Mouse (Mus musculus) G1E (cell line): ENCODE data around the gene Nsg2. TPM values are rescaled to one million over a fixed set of nuclear protein-coding genes. Genes with fewer than 3 reads are reported as not detected.
"Not testable (repeated sequence)": the region's sequence is repeated elsewhere in the genome, so short reads cannot be mapped to it uniquely, and the experiment has no call there.

Experiments used
- ATAC-seq: 2 replicates; pipeline ENCODE4 v1.8.0; 2016; ENCODE audit warnings: mild to moderate bottlenecking; ENCODE audit not compliant: insufficient number of reproducible peaks, poor library complexity, low FRiP score, severe bottlenecking; ENCODE audit errors: extremely low read depth
- DNase-seq: peaks from one replicate; pipeline ENCODE4 v3.0.0; 2012; ENCODE audit warnings: low spot score
- H3K27me3 ChIP-seq: 2 replicates; pipeline ENCODE4 v1.6.1; 2012; ENCODE audit warnings: mild to moderate bottlenecking, low read length, inconsistent platforms; ENCODE audit not compliant: insufficient read depth
- H3K36me3 ChIP-seq: replicated peaks from 2 replicates; pipeline ENCODE3; 2012; ENCODE audit warnings: mild to moderate bottlenecking, inconsistent platforms
- H3K4me1 ChIP-seq: 2 replicates; pipeline ENCODE4 v1.6.1; 2012; ENCODE audit warnings: low read depth, low read length, inconsistent platforms, mixed read lengths; ENCODE audit not compliant: insufficient read depth
- H3K4me3 ChIP-seq: 2 replicates; pipeline ENCODE4 v1.5.1; 2012; ENCODE audit warnings: low read depth, mild to moderate bottlenecking, inconsistent platforms, low read length, moderate library complexity, mixed read lengths
- H3K9me3 ChIP-seq: replicated peaks from 2 replicates; pipeline ENCODE4 v1.6.1; 2012; ENCODE audit warnings: inconsistent platforms
- CTCF ChIP-seq: IDR thresholded peaks from 2 replicates; pipeline ENCODE4 v1.5.1; 2012; ENCODE audit warnings: low read depth, low read length, inconsistent platforms, mixed read lengths
- GATA1 ChIP-seq: IDR thresholded peaks from 2 replicates; pipeline ENCODE4 v1.6.1; 2012; ENCODE audit warnings: borderline replicate concordance, low read length, inconsistent platforms, mixed read lengths
- GATA2 ChIP-seq: IDR thresholded peaks from 2 replicates; pipeline ENCODE4 v1.6.1; 2012; ENCODE audit warnings: low read depth, low read length, inconsistent platforms, borderline replicate concordance
- POLR2AphosphoS5 ChIP-seq: IDR thresholded peaks from 2 replicates; pipeline ENCODE4 v1.6.1; 2012; ENCODE audit warnings: low read depth, low read length, inconsistent platforms; ENCODE audit not compliant: insufficient replicate concordance
- TAL1 ChIP-seq: conservative IDR thresholded peaks from 2 replicates; pipeline ENCODE4 v1.6.1; 2012; ENCODE audit warnings: low read depth, low read length, inconsistent platforms, mixed read lengths
- polyA plus RNA-seq: library from polyadenylated mRNA; stranded (reverse); fragments of >175 nt; gene quantifications from 2 replicates; pipeline ENCODE4 v1.2.3, GENCODE M21; 2012
- total RNA-seq, 2 experiments: library from RNA; stranded (forward) in 1 of 2; stranded (reverse) in 1 of 2; fragments of 200-1000 nt in 1 of 2; fragments of >200 nt in 1 of 2; fragmentation: Nextera tagmentation in 1 of 2; gene quantifications; 2 replicates each; pipeline ENCODE4 v1.2.3; 2014 to 2017

Gene Nsg2
- total and polyA plus RNA-seq, 3 experiments, result 0.49 TPM; not detected in 2

DNA sequence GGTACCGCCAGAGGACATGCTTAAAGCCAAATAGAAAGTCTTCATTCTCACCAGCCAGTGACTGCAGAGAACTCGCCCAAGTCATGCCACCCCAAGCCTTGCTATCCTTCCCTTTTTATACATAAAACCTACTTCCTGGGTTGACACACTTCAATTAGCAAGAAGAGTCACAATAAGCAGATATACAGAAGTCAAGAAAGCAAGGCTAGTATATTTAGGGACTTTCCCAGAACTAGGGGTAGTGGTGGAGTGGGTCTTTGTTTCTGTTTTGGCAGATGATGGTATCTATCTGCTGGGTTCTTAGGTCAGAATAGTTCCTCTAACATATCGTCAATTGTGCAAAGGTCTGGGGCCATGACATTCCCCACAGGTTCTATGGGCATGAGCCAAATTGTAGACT, 7.7 kb upstream of the Nsg2 start:
- Histone ChIP-seq H3K27me3 (no peaks in the 10 kb centered on the region; the same call in 1 of the 2 replicates), H3K4me3 (no peak overlapping the region), H3K4me1 (no peaks in the 10 kb centered on the region), H3K9me3 (no peaks in the 10 kb centered on the region), H3K36me3 (no peaks in the 10 kb centered on the region)
- DNase-seq (no peak), ATAC-seq (no peak)
- TF ChIP-seq GATA1, result no peak
- TF ChIP-seq POLR2AphosphoS5, result no peak
- TF ChIP-seq GATA2, result no peak
- TF ChIP-seq CTCF, result no peak
- TF ChIP-seq TAL1, result no peak

DNA sequence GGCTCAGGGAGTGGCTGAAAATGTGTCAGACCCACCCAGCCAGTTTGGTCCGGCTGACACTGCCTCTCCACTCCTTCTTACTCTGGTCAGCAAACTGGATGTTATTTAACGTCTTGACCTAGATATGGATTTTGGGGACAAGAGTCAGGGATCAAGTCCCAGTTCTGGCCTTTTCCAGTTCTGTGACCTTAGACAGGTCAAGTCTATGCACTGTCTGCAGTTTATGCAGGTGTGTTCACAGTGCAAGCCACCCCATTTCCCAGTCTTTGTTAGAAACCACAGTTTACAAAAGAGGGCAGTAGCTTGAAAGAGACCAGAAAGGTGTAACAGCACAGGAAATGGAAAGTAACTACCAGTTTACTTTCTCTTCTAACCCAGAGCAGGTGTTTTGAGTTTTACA, 547 bp upstream of the Nsg2 start:
- no peaks in the 10 kb centered on the region for H3K9me3 ChIP-seq
- ATAC-seq (no peak), DNase-seq (no peak)
- H3K27me3 ChIP-seq, result peaks cover 7% of the 10 kb centered on the region; the same call in 1 of the 2 replicates
- H3K4me1 ChIP-seq, result no peaks in the 10 kb centered on the region
- no peak overlapping the region for H3K4me3 ChIP-seq
- no peak for TF ChIP-seq CTCF
- TF ChIP-seq TAL1, result no peak
- TF ChIP-seq POLR2AphosphoS5, result no peak
- no peak for TF ChIP-seq GATA1
- no peak for TF ChIP-seq GATA2
- no peaks in the 10 kb centered on the region for H3K36me3 ChIP-seq

DNA sequence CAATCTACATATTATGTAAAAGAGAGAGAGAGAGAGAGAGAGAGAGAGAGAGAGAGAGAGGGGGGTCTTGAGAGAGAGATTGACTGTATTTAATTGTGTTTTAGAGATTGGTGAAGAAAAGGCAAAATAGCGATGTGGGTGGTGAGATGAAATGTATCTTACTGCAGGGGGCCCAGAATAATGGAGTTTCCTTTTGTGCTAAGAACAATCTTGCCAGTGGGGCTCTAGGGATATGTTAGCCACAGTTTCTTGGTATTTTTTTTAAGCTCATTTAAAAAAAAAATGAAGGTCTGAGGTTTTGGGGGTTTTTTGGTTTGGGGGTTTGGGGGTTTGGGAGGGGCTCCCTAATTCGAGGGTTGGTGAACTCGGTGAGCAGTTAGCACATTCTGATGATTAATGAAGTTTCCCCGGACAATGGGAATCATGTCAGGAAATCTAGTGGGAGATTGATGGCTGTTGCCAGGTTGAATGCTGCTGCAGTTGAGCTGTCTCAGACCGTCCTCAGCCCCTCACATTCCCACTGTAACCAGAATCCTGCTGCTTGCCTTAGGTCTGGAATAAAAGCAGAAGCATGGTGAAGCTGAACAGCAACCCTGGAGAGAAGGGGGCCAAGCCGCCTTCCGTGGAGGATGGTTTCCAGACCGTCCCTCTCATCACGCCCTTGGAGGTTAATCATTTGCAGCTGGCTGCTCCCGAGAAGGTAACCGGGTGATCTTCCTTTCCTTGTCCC, 1.1 kb downstream of the Nsg2 start:
- DNase-seq (no peak), ATAC-seq (no peak)
- Histone ChIP-seq H3K27me3 (peaks cover 9% of the 10 kb centered on the region), H3K9me3 (no peaks in the 10 kb centered on the region), H3K4me3 (no peak overlapping the region), H3K4me1 (no peaks in the 10 kb centered on the region), H3K36me3 (no peaks in the 10 kb centered on the region)
- TF ChIP-seq CTCF, result no peak
- no peak for TF ChIP-seq GATA1
- TF ChIP-seq GATA2, result no peak
- no peak for TF ChIP-seq POLR2AphosphoS5
- TF ChIP-seq TAL1, result no peak

- H3K9me3 ChIP-seq, result no peaks in the 10 kb centered on the region
- no peak for DNase-seq
- peaks cover 9% of the 10 kb centered on the region for H3K27me3 ChIP-seq
- ATAC-seq, result no peak
- TF ChIP-seq GATA2, result no peak
- TF ChIP-seq GATA1, result no peak
- no peak for TF ChIP-seq POLR2AphosphoS5
- TF ChIP-seq CTCF, result no peak
- no peak for TF ChIP-seq TAL1
- H3K4me3 ChIP-seq, result no peak overlapping the region
- H3K4me1 ChIP-seq, result no peaks in the 10 kb centered on the region
- H3K36me3 ChIP-seq, result no peaks in the 10 kb centered on the region
Measured at GRCm38 (mm10) chr11:32002670-32003072, 2.4 kb downstream of the Nsg2 start.

DNA sequence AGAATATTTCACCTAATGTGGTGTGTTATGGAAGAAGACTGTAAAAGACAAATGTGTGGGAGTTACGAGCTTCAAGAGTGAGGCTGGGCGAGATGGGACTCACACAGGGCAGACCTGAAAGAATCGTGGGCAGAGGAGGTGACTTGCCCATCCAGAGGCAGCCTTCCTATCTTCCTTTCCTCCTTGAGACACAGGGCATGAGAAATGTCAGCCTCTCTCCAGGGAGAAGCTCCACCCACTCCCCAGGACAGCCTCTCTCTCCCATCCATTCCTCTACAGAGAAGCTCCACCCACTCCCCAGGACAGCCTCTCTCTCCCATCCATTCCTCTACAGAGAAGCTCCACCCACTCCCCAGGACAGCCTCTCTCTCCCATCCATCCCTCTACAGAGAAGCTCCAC, 7.8 kb downstream of the Nsg2 start:
- H3K4me1 ChIP-seq, DNase-seq, ATAC-seq, H3K4me3 ChIP-seq, H3K27me3 ChIP-seq, H3K36me3 ChIP-seq, H3K9me3 ChIP-seq: not testable (repeated sequence)

GRCm38 (mm10) chr11:32008852-32009251, 8.6 kb downstream of the Nsg2 start:
- no peak for TF ChIP-seq GATA2
- no peak for TF ChIP-seq TAL1
- no peak for TF ChIP-seq POLR2AphosphoS5
- TF ChIP-seq CTCF, result no peak
- no peak for TF ChIP-seq GATA1
- H3K4me3 ChIP-seq, result no peak overlapping the region
- H3K4me1 ChIP-seq, result no peaks in the 10 kb centered on the region
- no peaks in the 10 kb centered on the region for H3K9me3 ChIP-seq
- H3K27me3 ChIP-seq, result peaks cover 10% of the 10 kb centered on the region
- DNase-seq (no peak), ATAC-seq (no peak)
- H3K36me3 ChIP-seq, result no peaks in the 10 kb centered on the region
